Mouse (Mus musculus) large intestine, adult 2 months (tissue): ENCODE data around the gene Gm49387. TPM values are rescaled to one million over a fixed set of nuclear protein-coding genes. Genes with fewer than 3 reads are reported as not detected.

Source experiments
- DNase-seq: peaks from one replicate; pipeline ENCODE4 v3.0.0-alpha.2; 2012; ENCODE audit warnings: low read depth, low spot score
- WGBS: fragments of 180-500 bp; shearing (Covaris S2); methylation state at CpG from one replicate; pipeline ENCODE4 v1.1.7; 2018; 5-methylcytosine and 5-hydroxymethylcytosine counted together
- polyA plus RNA-seq: library from polyadenylated mRNA; depleted of rRNA; stranded (reverse); fragments of >200 nt; gene quantifications from 2 replicates; pipeline ENCODE4 v1.2.3, GENCODE M21; 2012; rRNA removed

Gm49387 gene
- polyA plus RNA-seq, 1 experiment: not detected

DNA sequence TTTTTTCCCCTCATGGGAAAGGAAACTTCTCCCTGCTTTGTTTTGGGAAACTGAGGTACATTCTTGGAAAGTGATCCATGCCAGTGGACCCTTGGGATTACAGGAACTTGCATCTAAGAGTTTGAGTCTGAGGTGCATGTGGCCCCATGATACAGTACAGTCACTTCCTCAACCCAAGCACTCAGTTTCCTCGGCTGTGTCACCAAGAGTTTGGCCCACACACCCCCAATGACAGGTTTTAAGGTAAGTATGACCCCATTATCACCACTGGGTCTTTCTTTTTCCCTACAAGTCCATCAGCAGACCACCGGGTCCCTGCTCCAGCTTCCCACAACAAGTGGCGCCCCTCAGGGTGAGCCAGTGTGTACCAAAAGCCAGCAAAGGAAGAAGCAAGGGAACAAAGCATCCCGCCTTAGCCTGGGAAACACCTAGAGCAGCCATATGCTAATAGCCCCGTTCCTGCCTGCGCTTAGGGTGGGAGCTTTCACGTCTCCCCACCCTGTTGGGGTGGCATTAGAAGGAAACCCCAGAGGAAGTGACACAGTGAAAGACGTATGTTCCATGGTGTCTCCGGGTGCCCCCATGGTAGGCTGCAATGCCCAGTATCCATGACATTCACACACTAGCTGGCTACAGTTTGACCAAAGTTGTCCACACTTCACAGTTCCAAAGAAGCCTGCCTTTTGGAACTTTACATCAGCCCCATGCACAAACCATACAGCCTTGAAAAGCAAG is 84.0 kb downstream of the Gm49387 start:
- WGBS: 85% methylated on average over 9 of the region's 9 CpGs
- no peak for DNase-seq

DNA sequence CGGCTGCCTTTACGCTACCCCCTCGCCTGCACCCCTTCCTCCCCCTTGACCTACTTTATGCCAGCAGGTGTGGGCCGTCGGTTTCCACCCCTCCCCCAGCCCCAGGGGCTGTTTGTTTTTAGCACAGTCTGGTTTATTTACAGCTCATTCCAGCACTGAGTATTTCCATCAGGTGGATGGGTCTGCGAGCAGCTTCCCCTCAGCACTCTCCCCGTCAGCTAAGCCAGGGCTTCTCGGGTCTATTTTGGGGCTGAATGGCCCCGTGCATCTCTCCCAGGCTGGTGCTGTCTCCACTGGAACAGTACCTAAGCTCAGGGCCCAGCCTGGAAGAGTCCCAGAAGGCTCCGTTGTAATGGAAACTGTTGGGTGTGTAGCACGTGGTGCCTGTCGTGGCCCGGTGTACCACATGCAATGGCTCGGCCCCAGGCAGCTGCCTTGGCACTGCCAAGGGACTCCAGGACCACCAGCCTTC is 84.7 kb downstream of the Gm49387 start:
- DNase-seq: no peak
- 40% methylated on average over 14 of the region's 14 CpGs for WGBS

DNA sequence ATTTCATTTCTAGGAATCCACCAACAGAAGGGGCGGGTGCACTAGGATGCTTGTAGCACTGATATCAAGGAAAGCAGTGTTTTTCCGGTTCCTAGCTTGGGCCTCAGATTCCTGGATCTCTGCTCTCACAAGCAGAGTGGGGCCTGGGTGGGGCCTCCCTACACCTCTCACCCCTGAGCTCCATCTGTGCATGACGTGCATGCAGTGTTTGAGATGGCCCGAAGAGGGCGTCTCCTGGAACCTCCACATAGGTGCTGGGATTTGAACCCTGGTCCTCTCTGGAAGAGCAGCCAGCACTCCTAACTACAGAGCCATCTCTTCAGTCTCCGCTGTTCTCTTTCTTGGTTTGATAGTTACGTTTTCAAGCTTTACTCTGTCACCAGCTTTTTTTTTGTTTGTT is 85.7 kb downstream of the Gm49387 start:
- 85% methylated on average over 7 of the region's 7 CpGs for WGBS
- DNase-seq: no peak

DNA sequence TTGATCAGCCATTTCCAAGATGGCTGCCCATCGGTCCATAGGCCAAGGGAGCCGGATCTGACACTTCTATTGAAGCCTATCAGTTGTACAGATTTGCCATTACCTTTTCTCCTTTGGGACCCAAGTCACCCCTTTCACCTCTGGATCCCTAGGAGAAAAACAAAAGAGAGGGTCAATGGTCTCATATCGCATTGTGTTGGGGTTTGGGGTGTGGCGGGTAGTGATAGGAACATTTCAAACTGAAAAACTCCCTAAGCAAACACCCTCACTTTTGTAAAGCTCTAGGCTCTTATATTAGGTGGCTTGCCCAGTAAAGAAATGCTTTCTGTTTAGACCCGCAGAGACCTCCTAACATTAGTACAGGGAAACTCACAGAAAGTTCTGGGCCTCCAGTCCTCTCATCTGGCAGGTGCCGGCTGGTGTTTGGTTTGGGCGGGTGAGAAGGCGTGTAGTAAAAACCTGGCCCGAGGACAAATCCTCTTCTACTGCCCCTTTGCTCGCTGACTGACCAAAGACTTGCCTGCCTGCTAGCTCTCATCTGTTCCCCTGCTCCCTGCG is 96.7 kb downstream of the Gm49387 start:
- 49% methylated on average over 11 of the region's 11 CpGs for WGBS
- DNase-seq: no peak

DNA sequence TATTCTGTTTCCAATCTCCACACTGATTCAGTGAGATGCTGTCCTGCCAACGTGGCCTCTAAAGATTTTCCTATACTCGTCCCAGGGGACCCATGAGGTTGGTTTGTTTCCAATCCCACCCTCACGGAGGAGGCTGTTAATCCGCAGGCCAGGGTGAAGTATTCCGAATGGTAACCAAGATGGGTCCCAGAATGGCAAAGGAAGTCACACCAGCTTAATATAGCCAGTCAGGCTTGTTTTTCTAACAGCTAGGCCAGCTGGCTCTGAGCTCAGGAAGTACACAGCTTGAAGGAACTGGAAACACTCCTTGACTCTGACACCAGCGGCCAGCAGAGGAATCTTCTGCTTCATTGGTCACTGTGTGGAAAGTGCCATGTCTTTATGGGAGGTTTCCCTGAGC is 103.4 kb downstream of the Gm49387 start:
- DNase-seq: no peak
- 60% methylated on average over 6 of the region's 6 CpGs for WGBS

DNA sequence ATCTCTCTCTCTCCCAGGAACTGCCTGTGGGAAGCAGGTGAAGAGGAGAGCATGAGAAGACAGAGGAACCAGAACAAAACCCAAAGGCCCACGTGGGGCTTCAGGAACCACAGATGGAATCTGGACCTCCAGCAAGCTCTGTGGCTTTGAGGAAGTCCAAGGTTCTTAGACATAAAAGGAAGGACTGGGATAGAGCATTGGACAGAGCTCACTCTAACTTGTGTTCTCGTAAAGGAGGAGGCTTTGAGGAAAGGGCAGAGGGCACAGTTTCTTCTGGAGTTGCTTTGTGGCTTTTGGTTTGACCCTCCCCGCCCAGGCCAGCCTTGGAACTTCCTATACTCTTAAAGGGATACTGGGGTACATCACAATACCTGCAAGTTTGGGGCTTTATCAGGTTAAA is 108.0 kb downstream of the Gm49387 start:
- no peak for DNase-seq
- 36% methylated on average over 3 of the region's 3 CpGs for WGBS

DNA sequence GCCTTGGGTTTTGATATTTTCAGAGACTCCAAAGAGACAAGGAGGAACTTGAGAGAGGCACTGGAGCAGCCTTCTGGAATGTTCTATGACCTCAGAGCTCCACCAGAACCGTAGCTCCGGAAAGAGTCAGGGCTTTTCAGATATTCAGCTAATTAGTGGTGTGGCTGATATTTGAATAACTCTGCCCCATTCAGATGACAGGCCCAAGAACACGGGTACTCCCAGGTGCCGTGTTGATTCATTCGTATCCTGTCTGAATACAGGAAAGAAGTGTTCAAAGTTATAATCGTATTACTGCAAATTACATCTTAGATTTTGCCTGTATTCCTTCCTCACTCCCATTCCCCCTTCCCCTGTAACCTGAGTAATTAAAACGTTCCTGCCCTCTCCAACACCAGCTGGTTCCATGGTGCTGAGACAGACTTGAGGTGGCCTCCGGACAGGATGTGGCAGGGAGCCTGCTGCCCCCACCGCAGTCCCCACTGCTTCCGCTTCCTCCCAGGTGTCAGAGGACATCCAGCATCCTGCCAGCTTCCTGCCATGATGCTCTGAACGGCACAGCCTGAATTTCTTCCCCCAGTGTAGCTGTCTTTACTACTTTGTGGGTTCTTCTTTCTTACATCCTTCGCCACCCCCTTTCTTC is 109.1 kb downstream of the Gm49387 start:
- 61% methylated on average over 12 of the region's 12 CpGs for WGBS
- no peak for DNase-seq

DNA sequence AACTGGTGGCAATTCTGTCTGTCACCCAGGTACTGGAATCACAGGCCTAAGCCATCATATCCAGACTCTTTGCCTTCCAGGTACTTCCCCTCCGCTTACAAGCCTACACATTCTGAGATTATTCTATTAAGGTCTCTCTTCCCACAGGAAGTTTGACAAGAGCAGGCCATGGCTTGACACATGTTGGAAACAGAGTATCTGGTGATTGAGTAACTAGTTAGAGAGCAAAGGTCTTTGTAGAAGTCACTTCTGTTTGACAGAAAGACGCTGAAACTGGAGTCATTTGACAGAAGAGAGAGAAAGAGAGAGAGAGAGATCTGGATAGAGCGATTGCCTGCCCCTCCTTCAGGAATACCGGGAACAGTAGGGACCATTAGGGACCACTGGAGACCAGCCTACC is 109.8 kb downstream of the Gm49387 start:
- no peak for DNase-seq
- WGBS: 42% methylated on average over 4 of the region's 4 CpGs

DNA sequence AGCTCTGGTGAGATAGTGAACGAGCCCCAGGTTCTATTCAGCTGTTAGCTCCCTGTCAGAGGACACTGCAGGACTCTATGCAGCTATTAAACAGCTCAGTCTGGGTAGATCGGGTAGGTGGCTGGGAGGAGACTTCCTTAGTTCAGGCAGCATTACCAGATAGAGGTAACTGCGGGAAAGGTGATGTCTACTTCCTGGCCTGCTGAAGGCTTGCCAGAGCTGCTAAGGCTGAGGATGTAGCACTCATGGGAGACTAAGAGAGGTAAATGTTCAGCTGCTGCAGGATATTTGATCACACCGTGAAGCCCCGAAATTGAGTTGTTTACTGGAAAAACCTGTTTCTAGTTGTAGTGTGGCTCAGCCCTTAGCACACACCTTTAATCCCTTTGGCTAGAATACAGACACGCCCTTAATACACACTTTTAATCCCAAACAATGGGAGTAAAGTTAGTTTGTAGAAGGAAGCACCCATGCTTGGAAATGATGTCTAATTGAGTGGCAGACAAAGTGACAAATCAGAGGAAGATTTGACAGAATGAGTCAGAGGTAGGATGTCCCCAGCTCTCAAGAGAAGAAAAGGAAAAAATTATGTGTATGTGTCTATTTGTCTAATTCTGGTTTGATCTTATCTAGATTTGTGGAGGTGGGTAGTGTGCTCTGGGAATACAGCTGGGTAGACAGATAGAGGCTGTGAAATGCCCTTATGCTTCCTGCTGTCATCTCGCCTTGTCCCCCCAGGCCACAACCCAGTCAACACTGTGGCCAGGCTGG is 115.5 kb downstream of the Gm49387 start:
- no peak for DNase-seq
- 73% methylated on average over 7 of the region's 7 CpGs for WGBS

DNA sequence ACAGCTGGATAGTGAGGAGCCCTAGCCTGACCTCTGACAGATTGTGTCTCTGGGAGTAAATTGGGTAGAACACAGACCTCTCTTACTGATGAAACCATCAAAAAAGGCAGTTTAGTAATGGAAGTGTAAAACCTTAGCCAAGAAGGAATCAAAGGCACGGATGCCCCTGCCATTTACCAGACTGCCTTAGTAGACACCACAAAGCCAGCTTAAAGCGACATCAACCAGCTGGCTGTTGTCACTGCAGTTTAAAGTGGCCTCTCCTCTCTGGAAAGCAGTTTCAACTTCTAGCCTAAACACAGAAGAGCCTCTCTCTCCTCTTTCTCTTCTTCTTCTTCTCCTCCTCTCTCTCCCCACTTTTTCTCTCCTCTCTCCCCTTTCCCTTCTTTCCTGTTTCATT is 119.4 kb downstream of the Gm49387 start:
- no peak for DNase-seq
- WGBS: 60% methylated on average over 2 of the region's 2 CpGs

DNA sequence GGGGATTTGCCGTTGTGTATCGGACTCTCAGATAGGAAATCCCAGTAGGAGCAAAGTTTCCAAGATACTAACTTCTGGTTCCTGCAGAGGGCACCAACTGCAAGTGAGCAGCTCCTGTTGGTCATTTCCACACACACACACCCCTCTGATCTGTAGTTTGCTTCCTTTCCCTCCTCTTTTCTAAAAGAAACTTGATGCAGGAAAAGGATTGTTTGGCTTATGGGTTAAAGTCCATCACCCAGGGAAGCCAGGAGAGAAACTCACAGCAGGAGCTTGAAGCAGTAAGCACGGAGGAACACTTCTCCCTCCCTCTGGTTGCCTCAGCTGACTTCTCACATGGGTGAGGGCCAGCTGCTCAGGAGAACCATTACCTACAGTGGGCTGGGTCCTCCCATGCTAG is 121.5 kb downstream of the Gm49387 start:
- 12% methylated on average over 3 of the region's 3 CpGs for WGBS
- DNase-seq: no peak

DNA sequence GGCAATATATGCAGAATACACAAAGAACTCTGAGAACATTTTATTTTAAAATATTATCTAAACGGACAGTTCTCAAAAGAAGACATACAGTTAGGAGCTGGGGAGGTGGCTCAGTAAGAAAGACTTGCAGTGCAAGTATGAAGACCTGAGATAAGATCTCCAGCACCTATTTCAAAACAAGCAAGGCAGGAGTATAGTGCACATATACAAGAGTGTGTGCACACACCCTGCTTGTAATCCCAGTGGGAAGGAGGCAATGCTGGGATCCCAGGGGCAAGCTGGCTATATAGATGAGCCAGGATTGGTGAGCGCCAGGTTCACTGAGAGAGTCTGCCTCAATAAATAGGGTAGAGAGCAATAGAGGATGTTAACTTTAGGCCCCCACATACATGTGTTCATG is 124.8 kb downstream of the Gm49387 start:
- DNase-seq: no peak
- 85% methylated on average over 2 of the region's 2 CpGs for WGBS

DNA sequence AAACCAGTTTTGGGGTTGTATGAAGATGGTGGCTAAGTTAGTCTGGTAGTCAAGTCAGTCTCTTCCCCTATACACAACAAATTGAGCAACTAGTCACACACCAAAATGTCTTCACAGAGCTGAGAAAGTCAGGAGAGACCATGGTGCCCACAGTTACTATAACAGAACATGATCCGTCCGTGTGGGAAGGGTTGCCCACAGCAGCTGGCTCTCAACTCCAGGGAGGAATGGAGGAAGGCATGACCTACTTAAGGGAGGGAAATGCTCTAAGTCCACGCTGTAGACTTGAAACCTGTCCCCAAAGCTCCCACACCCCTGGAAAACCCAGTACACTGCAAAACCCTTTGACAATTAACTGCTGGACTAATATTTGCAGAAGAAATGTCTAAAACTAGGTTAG is 130.4 kb downstream of the Gm49387 start:
- no peak for DNase-seq
- 87% methylated on average over 3 of the region's 3 CpGs for WGBS

DNA sequence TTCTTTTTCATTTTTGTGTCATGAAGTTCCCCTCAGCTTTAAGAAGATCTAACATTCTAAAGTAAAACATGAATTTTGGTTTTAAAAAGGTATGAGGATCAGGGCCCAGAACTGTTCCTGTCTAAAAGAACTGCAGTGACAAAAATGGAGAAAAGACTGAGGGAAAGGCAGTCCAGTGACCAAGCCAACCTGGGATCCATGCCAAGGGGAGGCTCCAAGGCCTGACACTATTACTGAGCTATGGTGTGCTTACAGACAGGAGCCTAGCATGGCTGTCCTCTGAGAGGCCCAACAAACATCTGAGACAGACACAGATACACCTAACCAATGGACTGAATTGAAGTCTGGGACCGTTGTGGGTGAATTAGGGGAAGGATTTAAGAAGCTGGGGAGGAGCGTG is 130.8 kb downstream of the Gm49387 start:
- 97% methylated on average over 2 of the region's 2 CpGs for WGBS
- DNase-seq: no peak

DNA sequence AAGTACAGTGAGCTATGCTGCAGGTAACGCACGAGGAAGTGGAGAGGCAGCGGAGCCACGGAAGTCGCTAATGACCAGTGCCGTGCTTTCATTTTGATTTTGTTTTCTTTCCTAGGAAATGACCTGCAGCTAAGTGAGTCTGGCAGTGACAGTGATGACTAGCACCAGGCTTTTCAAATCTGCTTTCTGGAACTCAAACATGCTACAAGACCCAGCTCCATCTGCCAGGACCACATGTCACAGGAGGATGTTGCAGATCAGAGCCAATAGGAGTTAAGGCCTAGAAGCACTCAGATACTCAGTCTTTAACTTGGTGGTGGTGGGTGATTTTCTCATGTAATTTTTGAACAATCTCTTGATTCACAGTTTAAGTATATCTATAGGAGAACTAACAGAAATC is 134.2 kb downstream of the Gm49387 start:
- 95% methylated on average over 6 of the region's 6 CpGs for WGBS
- DNase-seq: no peak

DNA sequence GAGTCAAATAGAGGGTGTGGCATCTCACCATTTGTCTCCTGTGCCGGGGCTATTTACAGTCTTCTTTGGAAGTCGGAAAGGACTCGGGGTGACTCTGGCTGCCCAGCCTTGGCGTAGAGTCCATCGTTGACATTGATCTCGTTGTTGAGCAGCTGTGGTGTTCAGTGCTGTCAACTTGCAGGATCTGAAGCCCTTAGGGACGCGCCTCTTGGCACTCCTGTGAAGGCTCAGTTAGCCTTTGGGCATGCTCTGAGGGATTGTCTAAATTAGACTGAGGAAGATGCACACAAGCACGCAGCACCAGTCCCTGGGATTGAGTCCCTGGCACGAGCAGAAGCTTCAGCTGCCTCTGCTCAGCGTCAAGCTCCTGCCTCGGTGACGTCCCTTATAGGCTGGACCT is 137.3 kb downstream of the Gm49387 start:
- no peak for DNase-seq
- WGBS: 87% methylated on average over 13 of the region's 13 CpGs

Other genes starting within 250 kb of the Gm49387 start
- 4.6 and 7.5 TPM in 2 replicates for gene Sh3bp5, start 204.8 kb downstream of the Gm49387 start, polyA plus RNA-seq
- 15.9 and 29.4 TPM in 2 replicates for gene Eaf1, start 146.5 kb downstream of the Gm49387 start, polyA plus RNA-seq
- 8.5 and 9.2 TPM in 2 replicates for gene Mettl6, start 145.8 kb downstream of the Gm49387 start, polyA plus RNA-seq
- 1.3 and 1.7 TPM in 2 replicates for gene Colq, start 49.5 kb downstream of the Gm49387 start, polyA plus RNA-seq
- 27.9 and 28.8 TPM in 2 replicates for gene Btd, start 150 bp upstream of the Gm49387 start, polyA plus RNA-seq
- 7.2 and 8.0 TPM in 2 replicates for gene Hacl1, start 408 bp upstream of the Gm49387 start, polyA plus RNA-seq
- 4.5 and 7.3 TPM in 2 replicates for gene Ankrd28, start 189.8 kb upstream of the Gm49387 start, polyA plus RNA-seq